Mouse (Mus musculus) c-Kit-positive CD71-positive TER-119-positive erythroid progenitor cells, embryonic 14.5 days (primary cell): ENCODE data around the gene Gm3752.
"Not testable (repeated sequence)": the region's sequence is repeated elsewhere in the genome, so short reads cannot be mapped to it uniquely, and the experiment has no call there.

Experiments used
- DNase-seq: peaks from one replicate; pipeline ENCODE4 v3.0.0-alpha.2; 2013; ENCODE audit warnings: low spot score

Gm3752 gene

GRCm38 (mm10) chr14:7483662-7484061 is at the start of gene Gm3752:
Gene Gm3752 (minus strand): TSS chr14:7483762.
- DNase-seq = not testable (repeated sequence)

DNA sequence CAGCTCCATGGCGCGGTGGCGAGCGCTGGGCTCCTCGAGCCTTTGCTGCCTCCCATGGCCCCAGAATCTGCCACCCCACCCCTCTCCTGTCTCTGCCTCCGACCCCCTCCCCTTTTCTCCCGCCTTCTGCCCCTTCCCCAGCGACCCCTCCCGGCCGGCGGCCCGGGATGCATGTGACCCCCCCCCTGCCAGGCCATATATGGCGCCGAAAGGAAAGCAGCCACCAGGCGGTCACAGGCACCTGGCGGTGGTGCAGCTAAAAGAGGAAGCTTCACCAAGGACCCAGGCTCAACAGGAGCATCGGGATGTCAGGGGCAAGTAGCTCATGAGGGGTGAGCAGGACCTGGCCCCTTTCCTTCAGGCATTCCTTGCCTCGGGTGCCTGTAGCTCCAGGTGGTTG is 5.2 kb upstream of the Gm3752 start:
- not testable (repeated sequence) for DNase-seq

- not testable (repeated sequence) for DNase-seq
Observed at GRCm38 (mm10) chr14:7450817-7451216, 32.7 kb downstream of the Gm3752 start, which contains the start of gene Gm3755. Gene Gm3755 (minus strand): TSS chr14:7450917.

- not testable (repeated sequence) for DNase-seq
Observed at GRCm38 (mm10) chr14:7422496-7422895, 61.1 kb downstream of the Gm3752 start.
